Mouse (Mus musculus) brain, embryonic 14.5 days (tissue): Measurements from ENCODE around the gene Fis1.

ENCODE experiments used
- CTCF ChIP-seq: fragments of 200-500 bp; IDR thresholded peaks from 2 replicates; pipeline ENCODE4 v1.5.1; 2012; ENCODE audit warnings: inconsistent platforms, mild to moderate bottlenecking, moderate library complexity, borderline replicate concordance; ENCODE audit not compliant: insufficient read depth, insufficient read length; ENCODE audit errors: extremely low read depth
- POLR2A ChIP-seq: fragments of 200-500 bp; IDR thresholded peaks from 2 replicates; pipeline ENCODE4 v1.6.1; 2012; ENCODE audit warnings: mild to moderate bottlenecking, inconsistent platforms, borderline replicate concordance; ENCODE audit not compliant: poor library complexity, insufficient read depth, insufficient read length, severe bottlenecking; ENCODE audit errors: extremely low read depth

DNA sequence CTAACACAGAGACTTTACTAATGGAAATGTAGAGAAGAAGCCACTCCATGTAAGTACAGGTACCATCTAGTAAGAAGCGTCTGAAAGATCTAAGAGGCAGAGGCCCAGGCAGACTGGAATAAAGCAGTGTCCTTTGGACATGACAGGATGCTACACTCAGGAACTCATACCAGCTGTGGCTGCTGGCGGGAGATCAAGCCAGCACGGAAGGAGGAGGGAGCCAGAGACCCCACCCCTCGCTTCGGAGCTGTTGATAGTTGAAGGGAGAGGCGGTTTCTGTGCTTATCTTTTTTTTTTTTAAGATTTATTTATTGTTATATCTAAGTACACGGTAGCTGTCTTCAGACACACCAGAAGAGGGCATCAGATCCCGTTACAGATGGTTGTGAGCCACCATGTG, 54.2 kb downstream of the Fis1 start:
- TF ChIP-seq POLR2A: no peak
- TF ChIP-seq CTCF: no peak
